Mouse (Mus musculus): ENCODE results near the gene Gm49322. TPM values are rescaled to one million over a fixed set of nuclear protein-coding genes. Genes with fewer than 3 reads are reported as not detected.
A peak's percentile ranks its signal among the peaks of the same experiment; 100 is the strongest.

The Gm49322 gene
- polyA plus RNA-seq, 1 experiment from 2014 or later: 1.4 TPM

GRCm38 (mm10) chr10:80602698-80603325 is 3.0 kb upstream of the Gm49322 start, which contains the start of the genes Scamp4 and Adat3:
Scamp4 (plus strand) TSS chr10:80602872.
Adat3 (plus strand) TSS chr10:80602880.
- Histone ChIP-seq H3K4me3 (replicated peaks; ENCODE audit: low read depth, low read length) (peak within 1 kb of the TSS; percentile 71), H3K4me2 (ENCODE audit: low read length) (peak within 1 kb of the TSS; percentile 79), H3K27ac (peak within 1 kb of the TSS; percentile 80), H3K36me3 (ENCODE audit: insufficient read depth, low read length) (peaks cover 17% of the 10 kb centered on the region; the same call in 1 of the 2 replicates), H3K4me1 (replicated peaks; ENCODE audit: insufficient read depth, low read length) (peaks cover 9% of the 10 kb centered on the region; the same call in 1 of the 2 replicates), H3K9me3 (replicated peaks; ENCODE audit: low read length) (no peaks in the 10 kb centered on the region; the same call in 1 of the 2 replicates), H3K9ac (ENCODE audit: low read depth, low read length) (peak within 1 kb of the TSS; percentile 61), H3K27me3 (ENCODE audit: insufficient read depth, low read length) (no peaks in the 10 kb centered on the region)
- WGBS: 2% methylated on average over 53 of the region's 54 CpGs
- TF ChIP-seq CTCF (IDR thresholded peaks at IDR 0.05; ENCODE audit: low read depth): no peak
- peak; percentile 97 for DNase-seq (ENCODE audit: low spot score)
- ATAC-seq (replicated peaks; ENCODE audit: low FRiP score, low read depth): peak; percentile 92

DNA sequence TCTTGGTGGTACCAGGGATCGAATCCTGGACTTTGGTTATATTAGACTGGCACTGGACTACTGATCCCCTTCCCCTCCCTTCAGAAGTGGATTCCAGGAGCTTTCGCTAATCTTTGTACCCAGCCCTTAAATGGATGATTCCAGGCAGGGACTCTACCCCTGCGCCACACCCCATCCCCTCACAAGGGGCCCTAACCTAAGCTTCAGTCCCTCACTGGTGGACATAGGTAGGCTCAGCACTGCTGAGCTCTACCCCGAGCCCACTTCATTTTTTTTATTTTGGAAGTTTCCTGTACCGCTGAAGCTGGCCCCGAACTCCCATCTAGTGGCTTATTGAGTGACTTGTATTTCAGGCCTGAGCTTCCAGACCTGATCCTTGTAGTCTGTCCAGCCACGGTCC is 2.5 kb upstream of the Gm49322 start:
- Histone ChIP-seq H3K36me3 (ENCODE audit: insufficient read depth, low read length) (peaks cover 21% of the 10 kb centered on the region; the same call in 1 of the 2 replicates), H3K27me3 (ENCODE audit: insufficient read depth, low read length) (no peaks in the 10 kb centered on the region), H3K4me3 (replicated peaks; ENCODE audit: low read depth, low read length) (peak overlapping the region; percentile 71), H3K4me2 (ENCODE audit: low read length) (peak overlapping the region; percentile 79), H3K9ac (ENCODE audit: low read depth, low read length) (peak overlapping the region; percentile 61), H3K27ac (peak overlapping the region; percentile 80), H3K9me3 (replicated peaks; ENCODE audit: low read length) (no peaks in the 10 kb centered on the region; the same call in 1 of the 2 replicates), H3K4me1 (replicated peaks; ENCODE audit: insufficient read depth, low read length) (peaks cover 9% of the 10 kb centered on the region; the same call in 1 of the 2 replicates)
- 24% methylated on average over 7 of the region's 7 CpGs for WGBS
- ATAC-seq (replicated peaks; ENCODE audit: low FRiP score, low read depth) (no peak), DNase-seq (ENCODE audit: low spot score) (no peak)
- TF ChIP-seq CTCF (IDR thresholded peaks at IDR 0.05; ENCODE audit: low read depth): no peak

DNA sequence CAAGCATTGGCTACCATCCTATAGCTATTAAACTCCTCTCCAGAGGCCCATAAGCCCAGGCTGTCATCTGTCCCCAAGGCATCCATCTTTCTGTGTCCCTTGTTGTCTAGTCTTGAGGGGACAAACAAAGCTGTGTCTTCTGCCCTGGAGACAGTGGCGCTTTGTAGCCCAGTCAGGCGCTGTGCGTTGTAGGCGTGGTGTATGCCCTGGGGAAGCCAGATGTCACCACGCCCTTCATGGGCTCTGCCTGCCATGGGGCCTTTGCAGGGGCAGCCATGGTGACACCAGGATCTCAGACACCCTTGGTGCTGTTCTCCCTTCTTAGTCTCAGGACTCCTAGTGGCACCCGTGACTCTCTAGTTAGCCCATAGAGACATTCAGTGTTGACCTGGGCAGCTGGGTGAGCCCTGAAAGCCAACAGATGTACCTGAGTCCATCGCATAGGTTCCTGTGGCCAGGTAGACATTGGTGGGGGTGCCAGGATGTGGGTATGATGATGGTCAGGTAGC is 1.8 kb upstream of the Gm49322 start:
- Histone ChIP-seq H3K27ac (no peak overlapping the region; the same call in 1 of the 2 replicates), H3K27me3 (ENCODE audit: insufficient read depth, low read length) (no peaks in the 10 kb centered on the region), H3K4me2 (ENCODE audit: low read length) (peak overlapping the region; percentile 79), H3K4me1 (replicated peaks; ENCODE audit: insufficient read depth, low read length) (peaks cover 9% of the 10 kb centered on the region; the same call in 1 of the 2 replicates), H3K36me3 (ENCODE audit: insufficient read depth, low read length) (peaks cover 25% of the 10 kb centered on the region), H3K9me3 (replicated peaks; ENCODE audit: low read length) (no peaks in the 10 kb centered on the region; the same call in 1 of the 2 replicates), H3K4me3 (replicated peaks; ENCODE audit: low read depth, low read length) (no peak overlapping the region; the same call in 1 of the 2 replicates), H3K9ac (ENCODE audit: low read depth, low read length) (peak overlapping the region; percentile 61; the same call in 1 of the 2 replicates)
- ATAC-seq (replicated peaks; ENCODE audit: low FRiP score, low read depth) (no peak), DNase-seq (ENCODE audit: low spot score) (no peak)
- 89% methylated on average over 7 of the region's 7 CpGs for WGBS
- TF ChIP-seq CTCF (IDR thresholded peaks at IDR 0.05; ENCODE audit: low read depth): no peak

DNA sequence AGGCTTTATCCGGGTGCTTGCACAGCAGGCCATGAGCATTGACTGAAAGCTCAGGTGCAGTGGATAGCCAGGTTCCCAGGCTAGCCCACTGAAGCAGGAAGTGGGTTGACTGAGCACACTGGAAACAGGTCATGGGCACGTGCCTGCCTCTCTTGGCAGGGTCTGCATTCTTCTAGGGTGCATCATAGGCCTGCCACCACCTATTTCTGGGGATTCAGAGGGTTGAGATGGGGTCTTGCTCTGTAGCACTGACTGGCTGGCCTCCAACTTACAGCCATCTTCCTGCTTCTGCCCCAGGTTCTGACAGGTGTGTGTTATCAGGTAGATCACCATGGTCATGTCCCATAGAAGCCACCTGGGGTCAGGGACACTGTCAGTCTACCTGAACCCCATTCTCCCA is 833 bp upstream of the Gm49322 start:
- Histone ChIP-seq H3K27ac (no peak overlapping the region), H3K36me3 (ENCODE audit: insufficient read depth, low read length) (peaks cover 27% of the 10 kb centered on the region), H3K9ac (ENCODE audit: low read depth, low read length) (no peak overlapping the region), H3K4me2 (ENCODE audit: low read length) (no peak overlapping the region), H3K4me1 (replicated peaks; ENCODE audit: insufficient read depth, low read length) (peaks cover 9% of the 10 kb centered on the region; the same call in 1 of the 2 replicates), H3K9me3 (replicated peaks; ENCODE audit: low read length) (no peaks in the 10 kb centered on the region), H3K4me3 (replicated peaks; ENCODE audit: low read depth, low read length) (no peak overlapping the region), H3K27me3 (ENCODE audit: insufficient read depth, low read length) (no peaks in the 10 kb centered on the region)
- 87% methylated on average over 2 of the region's 2 CpGs for WGBS
- DNase-seq (ENCODE audit: low spot score): no peak
- no peak for ATAC-seq (replicated peaks; ENCODE audit: low FRiP score, low read depth)
- TF ChIP-seq CTCF (IDR thresholded peaks at IDR 0.05; ENCODE audit: low read depth): no peak

DNA sequence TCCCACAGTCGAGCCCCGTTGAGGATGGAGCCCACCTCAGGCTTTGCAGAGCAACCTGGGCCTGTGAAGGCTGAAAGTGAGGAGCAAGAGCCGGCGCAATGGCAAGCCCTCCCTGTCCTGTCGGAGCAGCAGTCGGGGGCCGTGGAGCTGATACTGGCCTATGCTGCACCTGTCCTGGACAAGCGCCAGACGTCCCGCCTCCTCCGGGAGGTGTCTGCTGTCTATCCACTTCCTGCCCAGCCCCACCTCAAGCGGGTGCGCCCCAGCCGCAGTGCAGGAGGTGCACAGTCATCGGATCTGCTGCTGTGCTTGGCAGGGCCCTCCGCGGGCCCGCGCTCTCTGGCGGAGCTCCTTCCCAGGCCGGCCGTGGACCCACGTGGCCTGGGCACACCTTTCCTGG is 485 bp downstream of the Gm49322 start:
- H3K36me3 ChIP-seq (ENCODE audit: insufficient read depth, low read length): peaks cover 30% of the 10 kb centered on the region
- no peak for TF ChIP-seq CTCF (IDR thresholded peaks at IDR 0.05; ENCODE audit: low read depth)
- 89% methylated on average over 22 of the region's 23 CpGs for WGBS

DNA sequence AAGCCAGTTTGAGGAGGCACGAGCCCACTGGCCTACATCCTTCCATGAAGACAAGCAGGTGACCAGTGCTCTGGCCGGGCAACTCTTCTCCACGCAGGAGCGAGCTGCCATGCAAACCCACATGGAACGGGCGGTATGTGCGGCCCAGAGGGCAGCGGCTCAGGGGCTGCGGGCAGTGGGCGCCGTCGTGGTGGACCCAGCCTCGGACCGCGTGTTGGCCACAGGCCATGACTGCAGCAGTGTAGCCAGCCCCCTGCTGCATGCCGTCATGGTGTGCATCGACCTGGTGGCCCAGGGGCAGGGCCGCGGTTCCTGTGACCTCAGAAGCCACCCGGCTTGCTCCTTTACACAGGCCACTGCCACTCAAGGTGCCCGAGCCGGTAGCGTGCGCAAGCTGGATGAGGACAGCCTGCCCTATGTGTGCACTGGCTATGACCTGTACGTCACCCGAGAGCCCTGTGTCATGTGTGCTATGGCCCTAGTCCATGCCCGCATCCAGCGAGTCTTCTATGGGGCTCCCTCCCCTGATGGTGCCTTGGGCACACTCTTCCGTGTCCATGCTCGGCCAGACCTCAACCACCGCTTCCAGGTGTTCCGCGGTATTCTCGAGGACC is 1.0 kb downstream of the Gm49322 start:
- no peak overlapping the region for H3K9ac ChIP-seq (ENCODE audit: low read depth, low read length)
- ATAC-seq (replicated peaks; ENCODE audit: low FRiP score, low read depth) (no peak), DNase-seq (ENCODE audit: low spot score) (no peak)
- H3K27ac ChIP-seq: no peak overlapping the region
- H3K4me3 ChIP-seq (replicated peaks; ENCODE audit: low read depth, low read length): no peak overlapping the region
- no peaks in the 10 kb centered on the region for H3K27me3 ChIP-seq (ENCODE audit: insufficient read depth, low read length)
- H3K9me3 ChIP-seq (replicated peaks; ENCODE audit: low read length): no peaks in the 10 kb centered on the region
- no peak overlapping the region for H3K4me2 ChIP-seq (ENCODE audit: low read length)
- no peak for TF ChIP-seq CTCF (IDR thresholded peaks at IDR 0.05; ENCODE audit: low read depth)
- peaks cover 30% of the 10 kb centered on the region for H3K36me3 ChIP-seq (ENCODE audit: insufficient read depth, low read length)
- 91% methylated on average over 34 of the region's 34 CpGs for WGBS
- H3K4me1 ChIP-seq (replicated peaks; ENCODE audit: insufficient read depth, low read length): peaks cover 9% of the 10 kb centered on the region; the same call in 1 of the 2 replicates

More for the DNA sequence above, 485 bp downstream of the Gm49322 start:
- ATAC-seq (replicated peaks; ENCODE audit: low FRiP score, low read depth) (no peak), DNase-seq (ENCODE audit: low spot score) (no peak)
- no peak overlapping the region for H3K9ac ChIP-seq (ENCODE audit: low read depth, low read length)
- no peaks in the 10 kb centered on the region for H3K27me3 ChIP-seq (ENCODE audit: insufficient read depth, low read length)
- no peak overlapping the region for H3K4me3 ChIP-seq (replicated peaks; ENCODE audit: low read depth, low read length)
- H3K9me3 ChIP-seq (replicated peaks; ENCODE audit: low read length): no peaks in the 10 kb centered on the region
- H3K4me2 ChIP-seq (ENCODE audit: low read length): no peak overlapping the region
- no peak overlapping the region for H3K27ac ChIP-seq
- peaks cover 9% of the 10 kb centered on the region; the same call in 1 of the 2 replicates for H3K4me1 ChIP-seq (replicated peaks; ENCODE audit: insufficient read depth, low read length)

Measured in kidney, postnatal 0 days (tissue).